Mouse (Mus musculus) heart, embryonic 13.5 days (tissue): ENCODE results near the gene Grb2. TPM values are rescaled to one million over a fixed set of nuclear protein-coding genes. Genes with fewer than 3 reads are reported as not detected.
A peak's percentile ranks its signal among the peaks of the same experiment; 100 is the strongest.

Experiments
- ATAC-seq: fragments of 200-750 bp; cut with Nextera tagmentation; 2 replicates; pipeline ENCODE4 v1.8.0; 2017; ENCODE audit warnings: moderate TSS enrichment; ENCODE audit not compliant: insufficient number of reproducible peaks, low FRiP score, low TSS enrichment; ENCODE audit errors: extremely low read depth
- H3K27ac ChIP-seq: fragments of 300-500 bp; sonication (generic); replicated peaks from 2 replicates; pipeline ENCODE4 v1.5.1; 2015; ENCODE audit warnings: moderate library complexity, mild to moderate bottlenecking, inconsistent platforms
- H3K27me3 ChIP-seq: fragments of 300-500 bp; sonication (generic); replicated peaks from 2 replicates; pipeline ENCODE4 v1.6.1; 2015; ENCODE audit warnings: mild to moderate bottlenecking, inconsistent platforms
- H3K36me3 ChIP-seq: fragments of 300-500 bp; sonication (generic); 2 replicates; pipeline ENCODE4 v1.6.1; 2015; ENCODE audit warnings: mild to moderate bottlenecking, inconsistent platforms
- H3K4me1 ChIP-seq: fragments of 300-500 bp; sonication (generic); 2 replicates; pipeline ENCODE4 v1.6.1; 2015; ENCODE audit warnings: inconsistent platforms
- H3K4me2 ChIP-seq: fragments of 300-500 bp; sonication (generic); 2 replicates; pipeline ENCODE4 v1.6.1; 2015; ENCODE audit warnings: inconsistent platforms, mild to moderate bottlenecking, moderate library complexity
- H3K4me3 ChIP-seq: fragments of 300-500 bp; sonication (generic); 2 replicates; pipeline ENCODE4 v1.5.1; 2015; ENCODE audit warnings: moderate library complexity, mild to moderate bottlenecking, inconsistent platforms
- H3K9ac ChIP-seq: fragments of 300-500 bp; sonication (generic); 2 replicates; pipeline ENCODE4 v1.6.1; 2015; ENCODE audit warnings: inconsistent platforms, mild to moderate bottlenecking, moderate library complexity
- H3K9me3 ChIP-seq: fragments of 300-500 bp; sonication (generic); 2 replicates; pipeline ENCODE4 v1.6.1; 2016; ENCODE audit warnings: inconsistent platforms
- WGBS: fragments of 180-500 bp; shearing (Covaris S2); methylation state at CpG from one replicate; pipeline ENCODE4 v1.1.7; 2015; ENCODE audit warnings: mixed read lengths; 5-methylcytosine and 5-hydroxymethylcytosine counted together
- polyA plus RNA-seq: library from polyadenylated mRNA; unstranded; fragments of >200 nt; fragmentation: Nextera tagmentation; extraction: Ambion mirVana; gene quantifications from 2 replicates; pipeline ENCODE4 v1.2.1, GENCODE M21; 2015

Gene Grb2
- polyA plus RNA-seq, 1 experiment from 2014 or later: 90.0 TPM

DNA sequence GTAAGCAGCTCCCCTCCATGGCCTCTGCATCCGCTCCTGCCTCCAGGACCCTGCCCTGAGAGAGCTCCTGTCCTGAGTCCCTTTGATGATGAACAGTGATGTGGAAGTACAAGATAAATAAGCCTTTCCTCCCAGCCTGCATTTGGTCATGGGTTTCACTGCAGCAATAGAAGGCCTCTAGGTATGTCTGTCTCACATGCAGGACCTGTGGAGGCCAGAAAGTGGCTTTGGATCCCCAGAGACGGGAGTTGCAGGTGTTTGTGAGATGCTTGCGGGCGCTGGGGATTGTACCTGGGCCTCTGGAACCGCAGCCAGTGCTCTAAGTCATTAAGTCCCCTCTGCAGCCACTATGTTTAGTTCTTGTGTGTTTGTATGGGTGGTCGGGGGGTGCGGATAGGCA, 88.4 kb downstream of the Grb2 start:
- Histone ChIP-seq H3K9ac (no peak overlapping the region), H3K4me3 (no peak overlapping the region), H3K4me1 (peaks cover 17% of the 10 kb centered on the region), H3K9me3 (no peaks in the 10 kb centered on the region), H3K27me3 (no peaks in the 10 kb centered on the region), H3K27ac (no peak overlapping the region), H3K4me2 (no peak overlapping the region), H3K36me3 (peaks cover 82% of the 10 kb centered on the region)
- WGBS: 86% methylated on average over 7 of the region's 7 CpGs
- no peak for ATAC-seq

DNA sequence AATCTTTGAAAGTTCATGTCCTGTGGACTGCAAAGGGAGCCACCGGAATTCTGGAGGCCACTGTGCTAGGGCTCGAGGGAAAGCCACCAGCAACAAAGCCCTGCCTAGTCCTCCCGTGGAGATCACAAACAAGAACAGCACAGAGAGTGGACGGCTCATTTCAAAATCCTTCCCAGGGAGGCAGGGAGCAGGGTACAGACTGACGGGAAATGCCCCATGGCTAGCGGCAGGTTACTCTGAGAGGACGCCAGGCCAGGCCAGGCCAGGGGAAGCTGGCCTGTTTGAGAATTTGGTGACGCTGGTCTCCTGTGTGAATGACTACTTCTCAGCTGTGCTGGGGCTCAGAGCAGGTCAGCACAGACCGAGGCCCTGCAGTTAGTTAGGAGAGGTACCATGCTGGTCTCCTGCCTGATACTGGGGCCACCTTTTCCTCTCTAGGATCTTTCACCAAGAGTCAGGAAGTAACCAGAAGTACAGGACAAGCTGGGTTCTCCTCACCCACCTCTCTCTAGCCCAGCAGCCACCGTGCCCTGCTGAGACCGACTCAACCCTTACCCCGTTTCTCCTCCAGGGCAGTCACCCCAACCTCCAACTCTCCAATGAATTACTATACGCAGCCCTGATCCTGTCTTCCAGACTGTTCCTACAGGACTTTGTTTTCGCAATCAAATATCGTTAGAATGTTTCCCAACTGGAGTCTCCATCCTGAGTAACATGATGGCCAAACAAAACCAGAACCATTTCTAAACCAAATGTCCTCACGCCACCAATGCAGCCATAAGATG, 89.5 kb downstream of the Grb2 start:
- H3K27ac ChIP-seq: no peak overlapping the region
- H3K4me1 ChIP-seq: peaks cover 26% of the 10 kb centered on the region
- no peak for ATAC-seq
- H3K27me3 ChIP-seq: no peaks in the 10 kb centered on the region
- no peaks in the 10 kb centered on the region for H3K9me3 ChIP-seq
- no peak overlapping the region for H3K4me3 ChIP-seq
- no peak overlapping the region for H3K9ac ChIP-seq
- 85% methylated on average over 16 of the region's 16 CpGs for WGBS
- H3K4me2 ChIP-seq: no peak overlapping the region
- peaks cover 88% of the 10 kb centered on the region for H3K36me3 ChIP-seq

DNA sequence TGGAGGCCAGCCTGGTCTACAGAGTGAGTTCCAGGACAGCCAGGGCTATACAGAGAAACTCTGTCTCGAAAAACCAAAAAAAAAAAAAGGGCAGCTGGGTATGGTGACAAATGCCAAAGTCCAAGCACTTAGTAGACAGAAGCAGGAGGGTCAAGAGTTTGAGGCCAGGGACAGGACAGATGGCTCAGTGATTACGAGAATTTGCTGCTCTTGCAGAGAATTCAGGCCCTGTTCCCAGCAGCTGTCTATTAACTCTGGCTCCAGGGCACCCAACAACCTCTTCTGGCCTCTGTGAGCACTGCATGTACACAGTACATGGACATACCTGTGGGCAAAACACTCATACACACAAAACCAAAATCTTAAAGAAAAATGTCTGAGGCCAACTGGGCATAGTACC, 90.4 kb downstream of the Grb2 start:
- Histone ChIP-seq H3K27me3 (no peaks in the 10 kb centered on the region), H3K4me2 (no peak overlapping the region), H3K27ac (no peak overlapping the region), H3K9me3 (no peaks in the 10 kb centered on the region), H3K4me3 (no peak overlapping the region), H3K4me1 (peaks cover 35% of the 10 kb centered on the region), H3K36me3 (peaks cover 80% of the 10 kb centered on the region), H3K9ac (no peak overlapping the region)
- no peak for ATAC-seq
- 81% methylated on average over 2 of the region's 2 CpGs for WGBS

DNA sequence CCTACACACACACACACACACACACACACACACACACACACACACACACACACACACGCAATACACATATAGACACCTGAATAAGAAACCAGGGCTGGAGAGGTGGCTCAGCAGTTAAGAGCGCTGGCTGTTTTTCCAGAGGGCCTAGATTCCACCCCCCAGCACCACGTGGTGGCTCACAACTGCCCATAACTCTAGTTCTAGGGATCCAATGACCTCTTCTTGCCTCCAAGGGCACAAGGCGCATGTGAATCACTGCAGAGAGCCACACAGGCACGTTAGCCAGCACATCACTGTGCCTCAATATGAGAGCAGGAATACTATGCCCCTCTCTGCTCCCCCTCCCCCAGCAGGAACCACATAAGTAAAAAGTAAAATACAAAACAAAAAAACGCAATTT, 91.5 kb downstream of the Grb2 start:
- H3K27ac ChIP-seq: peak overlapping the region; percentile 9; the same call in 1 of the 2 replicates
- peaks cover 69% of the 10 kb centered on the region for H3K36me3 ChIP-seq
- ATAC-seq: no peak

DNA sequence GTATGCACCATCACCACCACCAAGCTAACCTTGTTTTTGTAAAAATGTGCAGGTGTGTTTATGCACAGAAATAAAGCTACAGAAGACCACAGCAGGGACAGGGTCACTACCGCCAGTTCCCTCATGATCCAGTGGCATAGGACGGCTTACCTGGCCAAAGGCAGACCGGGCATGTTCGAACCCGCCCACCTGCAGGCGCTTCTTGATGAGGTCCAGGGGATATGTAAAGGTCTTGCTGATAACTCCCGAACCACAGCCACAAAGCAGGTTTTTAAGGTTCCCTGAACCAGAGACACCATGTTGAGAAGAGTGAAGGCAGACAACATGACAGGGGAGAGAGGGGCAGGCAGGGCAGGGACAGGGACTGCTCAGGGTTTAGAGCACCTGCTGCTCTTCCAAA, 92.0 kb downstream of the Grb2 start:
- 84% methylated on average over 7 of the region's 7 CpGs for WGBS
- Histone ChIP-seq H3K9me3 (no peaks in the 10 kb centered on the region), H3K4me3 (no peak overlapping the region), H3K4me1 (peaks cover 44% of the 10 kb centered on the region), H3K36me3 (peaks cover 65% of the 10 kb centered on the region), H3K9ac (no peak overlapping the region), H3K4me2 (no peak overlapping the region), H3K27ac (no peak overlapping the region), H3K27me3 (no peaks in the 10 kb centered on the region)
- ATAC-seq: no peak

More for the DNA sequence above, 91.5 kb downstream of the Grb2 start:
- Histone ChIP-seq H3K4me1 (peaks cover 39% of the 10 kb centered on the region), H3K27me3 (no peaks in the 10 kb centered on the region), H3K4me3 (no peak overlapping the region), H3K9me3 (no peaks in the 10 kb centered on the region), H3K4me2 (no peak overlapping the region), H3K9ac (peak overlapping the region; percentile 59)
- WGBS: 70% methylated on average over 6 of the region's 6 CpGs

DNA sequence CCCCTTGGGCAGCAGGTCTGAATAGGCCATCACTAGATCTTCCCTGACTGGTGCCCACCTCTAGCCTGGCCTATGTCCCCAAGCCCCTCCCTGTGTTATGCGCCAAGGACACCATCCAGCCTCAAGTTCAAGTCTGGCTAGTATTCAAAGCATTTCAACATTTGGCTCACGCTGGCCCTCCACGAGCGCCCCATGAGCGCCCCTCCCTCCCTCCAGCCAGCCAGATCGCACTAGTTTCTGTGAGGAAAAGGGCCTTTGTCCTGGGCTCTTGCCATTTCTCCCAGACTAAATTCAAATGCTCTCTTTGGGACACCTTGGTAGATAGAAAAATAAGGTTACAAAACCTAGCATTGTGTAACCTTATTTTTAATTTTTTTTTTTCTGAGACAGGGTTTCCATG, 92.5 kb downstream of the Grb2 start:
- WGBS: 91% methylated on average over 6 of the region's 6 CpGs
- ATAC-seq: no peak
- Histone ChIP-seq H3K27me3 (no peaks in the 10 kb centered on the region), H3K9ac (peak overlapping the region; percentile 62), H3K4me3 (no peak overlapping the region), H3K9me3 (no peaks in the 10 kb centered on the region), H3K36me3 (peaks cover 60% of the 10 kb centered on the region), H3K27ac (peak overlapping the region; percentile 64; the same call in 1 of the 2 replicates), H3K4me2 (no peak overlapping the region), H3K4me1 (peaks cover 47% of the 10 kb centered on the region)

DNA sequence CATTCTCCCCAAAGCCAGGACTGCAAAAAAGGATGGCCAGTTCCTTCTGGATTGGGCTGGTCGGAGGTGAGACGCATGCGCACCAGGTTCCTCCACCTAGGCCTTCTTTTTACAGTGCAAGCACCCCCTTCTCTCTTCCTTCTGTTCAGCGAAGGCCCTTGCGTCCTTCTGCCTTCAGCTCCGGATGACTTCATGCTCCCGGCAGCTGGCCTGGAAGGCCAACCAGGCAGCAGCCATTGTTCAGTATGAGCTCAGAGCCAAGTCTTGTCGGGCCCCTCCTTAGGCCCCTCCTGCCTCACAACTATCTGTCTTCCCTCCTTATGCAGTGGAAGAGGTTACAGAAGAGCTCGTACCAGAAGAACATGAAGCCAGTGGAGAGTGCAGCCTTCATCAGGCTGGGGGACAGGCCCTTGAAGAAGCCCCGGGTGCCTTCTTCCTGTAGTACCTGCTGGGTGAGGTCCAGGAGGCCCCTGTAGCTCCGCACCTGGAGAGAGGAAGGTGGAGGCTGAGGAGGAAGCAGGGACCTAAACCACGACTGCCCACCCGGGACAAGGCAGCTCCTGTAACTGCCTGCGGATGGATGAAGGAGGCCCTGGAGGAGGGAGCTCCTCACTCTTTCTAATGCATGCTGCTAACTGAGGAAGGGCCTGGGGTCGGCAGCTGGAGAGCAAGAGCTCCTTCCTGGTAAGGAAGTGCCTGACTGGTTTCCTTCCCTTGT, 93.1 kb downstream of the Grb2 start:
- H3K4me3 ChIP-seq: 0 out of 2 replicates have a peak overlapping the region, but pooled peaks have one; percentile 6
- 66% methylated on average over 15 of the region's 15 CpGs for WGBS
- ATAC-seq: no peak
- H3K4me2 ChIP-seq: no peak overlapping the region
- peak overlapping the region; percentile 64 for H3K27ac ChIP-seq
- H3K27me3 ChIP-seq: no peaks in the 10 kb centered on the region
- H3K9ac ChIP-seq: peak overlapping the region; percentile 62
- no peaks in the 10 kb centered on the region for H3K9me3 ChIP-seq
- peaks cover 54% of the 10 kb centered on the region for H3K36me3 ChIP-seq
- H3K4me1 ChIP-seq: peaks cover 47% of the 10 kb centered on the region

DNA sequence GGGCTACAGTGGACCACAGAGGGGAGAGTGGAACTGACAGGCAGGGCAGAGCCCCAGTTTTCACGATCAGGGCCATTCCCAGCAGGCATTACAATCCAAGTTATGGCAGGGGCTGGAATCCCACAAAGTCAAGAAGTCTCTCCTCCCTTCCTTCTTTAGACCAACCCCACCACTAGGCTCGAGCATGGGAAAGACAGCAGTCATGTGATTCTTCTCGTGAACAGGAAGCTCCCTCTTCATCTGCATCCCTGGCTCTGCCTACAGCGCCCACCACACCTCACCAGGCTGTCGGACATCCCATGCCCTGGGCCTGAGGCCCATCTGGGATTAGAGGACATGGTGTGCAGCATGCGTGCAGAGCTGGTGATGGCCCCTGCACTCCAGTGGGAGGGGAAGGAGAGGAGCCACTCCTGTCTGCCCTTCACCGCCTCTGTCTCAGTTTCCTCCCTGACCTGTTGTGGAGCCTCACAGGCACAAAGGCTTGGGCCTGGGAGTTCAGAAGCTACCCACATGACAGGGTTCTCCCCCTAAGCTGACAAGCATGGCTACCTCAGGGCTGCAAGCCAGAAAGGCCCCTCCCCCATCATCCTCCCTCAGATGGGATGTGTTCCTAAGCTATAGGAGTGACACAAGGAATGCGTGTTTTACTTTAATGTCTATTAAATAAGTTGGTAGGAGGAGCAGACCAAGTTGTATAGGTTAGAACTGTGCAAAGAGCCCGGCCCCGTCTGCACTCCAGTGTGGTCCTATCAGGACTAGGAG, 93.9 kb downstream of the Grb2 start:
- Histone ChIP-seq H3K27ac (peak overlapping the region; percentile 64), H3K4me1 (peaks cover 47% of the 10 kb centered on the region), H3K36me3 (peaks cover 49% of the 10 kb centered on the region), H3K4me2 (0 out of 2 replicates have a peak overlapping the region, but pooled peaks have one; percentile 85), H3K9ac (peak overlapping the region; percentile 62), H3K27me3 (no peaks in the 10 kb centered on the region), H3K9me3 (no peaks in the 10 kb centered on the region), H3K4me3 (no peak overlapping the region)
- WGBS: 75% methylated on average over 10 of the region's 10 CpGs
- ATAC-seq: no peak

DNA sequence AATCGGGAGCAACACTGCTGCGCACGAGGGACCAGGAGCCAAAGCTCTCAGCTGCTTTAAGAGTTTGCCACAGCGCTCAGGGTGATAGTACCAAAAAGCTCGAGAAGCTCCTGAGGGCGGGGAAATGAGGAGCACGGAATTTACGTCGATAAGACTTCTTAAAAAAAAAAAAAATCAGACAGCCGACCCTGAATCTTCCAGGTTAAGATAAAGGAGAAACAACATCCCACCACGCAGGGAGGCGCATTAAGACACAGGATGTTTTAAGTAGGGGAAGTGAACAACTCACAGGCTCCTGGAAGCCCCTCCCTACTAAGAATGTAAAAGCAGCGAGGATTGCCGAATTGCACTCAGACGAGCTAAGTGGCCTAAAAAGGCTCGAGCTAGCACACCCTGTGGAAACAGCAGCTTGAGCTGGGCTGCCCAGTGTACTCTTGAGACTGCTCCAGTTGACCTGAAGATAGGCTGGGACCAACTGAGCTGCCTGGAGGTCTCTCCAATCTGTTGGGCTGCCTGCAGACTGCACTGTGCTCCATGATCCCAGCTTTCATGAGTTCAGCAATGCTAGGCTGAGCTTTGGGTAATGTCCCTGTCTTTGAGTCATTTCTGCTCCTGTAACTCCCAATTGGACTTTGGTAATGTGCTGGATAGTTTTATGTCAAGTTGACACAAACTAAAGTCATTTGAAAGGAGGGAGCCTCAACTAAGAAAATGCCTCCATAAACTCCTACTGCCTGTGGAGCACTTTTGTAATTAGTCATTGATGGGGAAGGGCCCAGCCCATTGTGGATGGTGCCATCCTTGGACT, 95.1 kb downstream of the Grb2 start:
- no peaks in the 10 kb centered on the region for H3K27me3 ChIP-seq
- H3K4me1 ChIP-seq: peaks cover 47% of the 10 kb centered on the region
- no peak for ATAC-seq
- no peaks in the 10 kb centered on the region for H3K9me3 ChIP-seq
- peak overlapping the region; percentile 82 for H3K4me3 ChIP-seq
- H3K9ac ChIP-seq: peak overlapping the region; percentile 89
- H3K27ac ChIP-seq: peak overlapping the region; percentile 96
- H3K4me2 ChIP-seq: peak overlapping the region; percentile 85
- WGBS: 0% methylated on average over 16 of the region's 16 CpGs
- H3K36me3 ChIP-seq: peaks cover 50% of the 10 kb centered on the region

DNA sequence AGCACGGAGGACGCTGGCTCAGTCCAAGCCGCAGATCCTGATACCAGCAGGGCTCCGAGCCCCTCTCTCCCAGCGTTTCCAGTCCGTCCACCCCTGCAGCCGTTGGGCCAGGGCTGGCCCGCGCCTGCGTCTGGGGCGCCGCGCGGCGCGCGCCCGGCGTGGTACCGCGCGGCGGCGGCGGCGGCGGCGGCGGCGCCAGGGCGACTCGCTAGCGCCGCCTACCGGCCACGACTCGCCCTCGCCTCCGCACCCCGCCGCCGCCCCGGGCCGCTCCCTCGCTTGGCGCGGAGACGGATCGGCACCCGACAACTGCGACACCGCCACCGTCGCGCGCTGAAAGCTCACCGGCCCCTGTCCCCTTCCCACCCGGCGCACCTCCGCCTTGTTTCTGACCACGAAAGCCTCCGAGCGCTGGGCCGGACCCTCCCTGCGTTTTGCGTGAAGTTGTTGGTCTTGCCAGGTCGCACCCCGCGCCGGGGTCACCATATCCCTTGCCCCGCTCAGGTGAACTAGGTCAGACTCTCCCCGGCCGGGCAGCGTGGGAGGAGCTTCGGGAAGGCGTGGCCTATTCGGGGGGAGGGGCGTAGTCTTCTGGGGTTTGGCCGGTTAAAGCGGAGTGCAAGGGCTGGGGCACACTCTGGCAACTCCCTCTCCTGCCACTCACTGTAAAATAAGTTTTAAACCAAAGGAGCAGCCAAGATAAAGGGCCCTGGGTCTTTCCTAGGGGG, 95.8 kb downstream of the Grb2 start, which contains the start of gene Mif4gd:
Gene Mif4gd (minus strand): TSS at position 560 of the 728 bp plus-strand sequence.
- no peaks in the 10 kb centered on the region for H3K9me3 ChIP-seq
- 1% methylated on average over 80 of the region's 80 CpGs for whole genome bisulfite sequencing
- H3K9ac ChIP-seq: peak within 1 kb of the TSS; percentile 89
- ATAC-seq: peak; percentile 82
- peak within 1 kb of the TSS; percentile 82 for H3K4me3 ChIP-seq
- H3K27ac ChIP-seq: peak within 1 kb of the TSS; percentile 96
- H3K4me1 ChIP-seq: peaks cover 47% of the 10 kb centered on the region
- no peaks in the 10 kb centered on the region for H3K27me3 ChIP-seq
- H3K4me2 ChIP-seq: peak within 1 kb of the TSS; percentile 85
- peaks cover 50% of the 10 kb centered on the region for H3K36me3 ChIP-seq
